Mouse (Mus musculus) erythroblast, embryonic 14.5 days (primary cell): ENCODE results near the gene Pdilt.

Experiments used
- GATA1 ChIP-seq: IDR thresholded peaks from 2 replicates; pipeline ENCODE4 v1.6.1; 2012; ENCODE audit warnings: low read length, inconsistent platforms, mixed read lengths
- TAL1 ChIP-seq: IDR thresholded peaks from 3 replicates; pipeline ENCODE4 v1.6.1; 2012; ENCODE audit warnings: low read length, inconsistent platforms, mixed read lengths

DNA sequence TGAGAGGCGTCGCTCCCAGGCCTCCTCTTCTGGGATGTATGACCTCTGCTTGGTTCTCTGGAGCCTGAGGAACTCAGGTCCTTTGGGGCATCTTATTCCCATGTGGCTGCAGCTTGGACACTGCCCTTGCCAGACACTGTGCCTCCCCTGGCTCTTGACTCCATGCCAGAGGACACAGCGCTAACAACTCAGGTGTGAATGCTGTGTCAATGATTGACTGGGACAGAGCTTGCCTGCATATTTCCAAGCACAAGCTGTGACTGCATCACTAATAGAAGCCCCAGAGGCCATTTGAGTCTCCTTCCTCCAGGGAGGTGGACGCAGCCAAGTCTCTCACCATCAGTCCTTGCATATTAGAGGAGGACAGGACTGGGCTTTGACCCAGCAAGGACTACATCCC, 12.1 kb downstream of the Pdilt start:
- no peak for TF ChIP-seq GATA1
- no peak for TF ChIP-seq TAL1
